Mouse (Mus musculus) midbrain, postnatal 0 days (tissue): ENCODE data around the gene Prrg3. TPM values are rescaled to one million over a fixed set of nuclear protein-coding genes. Genes with fewer than 3 reads are reported as not detected.
A peak's percentile ranks its signal among the peaks of the same experiment; 100 is the strongest.

Experiments
- ATAC-seq: fragments of 200-750 bp; cut with Nextera tagmentation; 2 replicates; pipeline ENCODE4 v1.8.0; 2017; ENCODE audit warnings: moderate number of reproducible peaks, mild to moderate bottlenecking, moderate TSS enrichment, moderate library complexity; ENCODE audit not compliant: low FRiP score
- DNase-seq: peaks from one replicate; pipeline ENCODE4 v3.0.0-alpha.2; 2015; ENCODE audit warnings: low spot score
- H3K27ac ChIP-seq: fragments of 300-500 bp; sonication (generic); 2 replicates; pipeline ENCODE4 v1.5.1; 2014; ENCODE audit warnings: low read depth, mild to moderate bottlenecking, low read length, mixed read lengths
- H3K27me3 ChIP-seq: fragments of 300-500 bp; sonication (generic); 2 replicates; pipeline ENCODE4 v1.6.1; 2014; ENCODE audit warnings: low read length, control low read depth, mixed read lengths; ENCODE audit not compliant: insufficient read depth
- H3K36me3 ChIP-seq: fragments of 300-500 bp; sonication (generic); 2 replicates; pipeline ENCODE4 v1.6.1; 2014; ENCODE audit warnings: low read length, control low read depth, mixed read lengths; ENCODE audit not compliant: insufficient read depth
- H3K4me1 ChIP-seq: fragments of 300-500 bp; sonication (generic); 2 replicates; pipeline ENCODE4 v1.6.1; 2014; ENCODE audit warnings: mild to moderate bottlenecking, control low read depth, antibody characterized with exemption, low read length, mixed read lengths; ENCODE audit not compliant: insufficient read depth
- H3K4me2 ChIP-seq: fragments of 300-500 bp; sonication (generic); 2 replicates; pipeline ENCODE4 v1.6.1; 2014; ENCODE audit warnings: low read depth, mild to moderate bottlenecking, low read length, mixed read lengths; ENCODE audit not compliant: poor library complexity, severe bottlenecking
- H3K4me3 ChIP-seq: fragments of 300-500 bp; sonication (generic); 2 replicates; pipeline ENCODE4 v1.5.1; 2014; ENCODE audit warnings: low read depth, mild to moderate bottlenecking, low read length, moderate library complexity
- H3K9ac ChIP-seq: fragments of 300-500 bp; sonication (generic); replicated peaks from 2 replicates; pipeline ENCODE4 v1.6.1; 2014; ENCODE audit warnings: mild to moderate bottlenecking, low read length, moderate library complexity, mixed read lengths; ENCODE audit not compliant: poor library complexity, severe bottlenecking
- H3K9me3 ChIP-seq: fragments of 300-500 bp; sonication (generic); 2 replicates; pipeline ENCODE4 v1.6.1; 2016; ENCODE audit warnings: low read length, control low read depth
- CTCF ChIP-seq: IDR thresholded peaks from 2 replicates; pipeline ENCODE4 v1.5.1; 2016; ENCODE audit warnings: antibody characterized with exemption, mild to moderate bottlenecking
- whole genome bisulfite sequencing: fragments of 180-500 bp; shearing (Covaris S2); extraction: QIAGEN DNeasy Blood & Tissue Kit; methylation state at CpG from one replicate; pipeline ENCODE4 v1.1.7; 2014; 5-methylcytosine and 5-hydroxymethylcytosine counted together
- polyA plus RNA-seq: library from polyadenylated mRNA; unstranded; fragments of >200 nt; fragmentation: Nextera tagmentation; extraction: Ambion mirVana; gene quantifications from 2 replicates; pipeline ENCODE4 v1.2.1, GENCODE M21; 2015
- total RNA-seq: library from RNA; depleted of rRNA; stranded (reverse); fragments of >200 nt; gene quantifications from 2 replicates; pipeline ENCODE4 v1.2.3, GENCODE M21; 2014; rRNA removed

The Prrg3 gene
- total RNA-seq (17.6 and 24.4 TPM in 2 replicates), polyA plus RNA-seq (9.2 and 9.6 TPM in 2 replicates)

DNA sequence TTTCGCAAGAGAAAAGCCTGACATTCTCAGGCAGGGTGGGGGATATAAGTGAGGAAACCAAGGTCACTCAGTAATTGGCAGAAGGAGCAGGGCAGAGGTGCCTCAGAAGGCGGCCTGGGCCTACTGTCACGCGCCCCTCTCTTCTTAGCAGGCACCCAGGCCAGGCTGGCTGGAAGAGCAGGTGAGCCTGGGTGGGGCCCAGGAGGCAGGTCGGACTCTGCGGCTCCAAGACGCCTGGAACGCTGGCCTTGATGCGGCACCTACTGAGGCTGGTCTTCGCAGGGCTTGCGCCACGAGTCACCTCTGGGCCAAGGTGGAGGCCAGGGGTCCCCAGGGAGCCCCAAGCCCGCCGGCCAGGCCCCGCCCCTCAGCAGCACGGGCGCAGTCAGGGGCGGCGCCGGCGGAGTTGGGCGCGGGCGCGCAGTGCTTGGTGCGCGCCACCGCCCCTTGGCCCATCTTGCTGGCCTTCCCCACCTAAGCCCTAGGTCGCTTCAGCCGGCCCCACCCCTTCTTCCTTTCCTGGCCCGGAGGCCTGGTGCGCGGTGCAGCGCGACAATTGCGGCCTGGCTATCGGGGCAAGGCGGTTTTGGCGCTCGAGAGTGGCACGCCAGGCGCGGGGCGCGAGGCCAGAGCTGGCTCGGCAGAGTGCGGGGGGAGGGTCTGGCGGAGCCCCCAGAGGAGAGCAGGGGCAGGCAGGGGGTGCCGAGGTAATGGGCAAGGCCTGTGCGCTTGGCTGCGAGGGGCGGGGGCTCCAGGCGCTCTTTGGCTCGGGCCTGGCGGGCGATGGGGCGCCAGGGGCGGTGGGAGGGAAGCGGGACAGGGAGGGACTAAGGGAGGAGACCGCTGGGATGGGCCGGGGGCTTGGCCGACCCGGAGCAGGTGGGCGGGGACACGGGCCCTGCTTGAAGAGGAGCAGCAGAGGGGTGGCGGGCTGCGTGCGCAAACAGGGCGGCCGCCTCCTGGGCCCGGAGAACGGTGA is at the start of gene Prrg3:
TSS of gene Prrg3 (plus strand) at position 552 of the 979 bp plus-strand sequence.
- peak; percentile 84 for ATAC-seq
- peak; percentile 41 for DNase-seq
- peak within 1 kb of the TSS; percentile 75 for H3K9ac ChIP-seq
- H3K4me1 ChIP-seq = no peaks in the 10 kb centered on the region
- TF ChIP-seq CTCF = no peak
- WGBS = 22% methylated on average over 41 of the region's 72 CpGs
- no peaks in the 10 kb centered on the region for H3K27me3 ChIP-seq
- peak within 1 kb of the TSS; percentile 67 for H3K27ac ChIP-seq
- peak within 1 kb of the TSS; percentile 69 for H3K4me2 ChIP-seq
- no peaks in the 10 kb centered on the region for H3K36me3 ChIP-seq
- peak within 1 kb of the TSS; percentile 45 for H3K4me3 ChIP-seq
- H3K9me3 ChIP-seq = no peaks in the 10 kb centered on the region

DNA sequence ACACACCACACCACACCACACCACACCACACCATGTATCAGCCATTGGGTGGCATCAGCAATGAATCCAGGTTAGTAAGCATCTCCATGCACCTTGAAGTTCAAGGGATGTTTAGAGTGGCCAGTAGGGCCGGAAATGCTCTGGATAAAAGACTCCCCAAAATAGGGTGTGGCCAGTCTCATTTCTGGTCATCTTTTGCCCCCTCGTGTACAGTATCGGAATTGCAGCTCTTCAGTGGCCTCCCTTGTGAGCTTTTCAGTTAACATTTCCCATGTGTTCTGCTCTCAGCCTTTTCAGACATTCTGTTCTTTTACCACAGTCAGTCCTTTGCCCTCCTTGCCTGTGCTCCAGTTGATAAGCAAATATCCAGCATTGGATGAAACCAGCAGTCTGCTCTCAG is 15.8 kb upstream of the Prrg3 start:
- 18% methylated on average over 3 of the region's 3 CpGs for WGBS
- H3K4me3 ChIP-seq = no peak overlapping the region
- H3K27ac ChIP-seq = no peak overlapping the region
- no peak overlapping the region for H3K4me2 ChIP-seq
- H3K36me3 ChIP-seq = no peaks in the 10 kb centered on the region
- DNase-seq (peak; percentile 21), ATAC-seq (no peak)
- no peak overlapping the region for H3K9ac ChIP-seq
- TF ChIP-seq CTCF = peak; percentile 60
- H3K27me3 ChIP-seq = no peaks in the 10 kb centered on the region
- no peaks in the 10 kb centered on the region for H3K9me3 ChIP-seq
- H3K4me1 ChIP-seq = no peaks in the 10 kb centered on the region

DNA sequence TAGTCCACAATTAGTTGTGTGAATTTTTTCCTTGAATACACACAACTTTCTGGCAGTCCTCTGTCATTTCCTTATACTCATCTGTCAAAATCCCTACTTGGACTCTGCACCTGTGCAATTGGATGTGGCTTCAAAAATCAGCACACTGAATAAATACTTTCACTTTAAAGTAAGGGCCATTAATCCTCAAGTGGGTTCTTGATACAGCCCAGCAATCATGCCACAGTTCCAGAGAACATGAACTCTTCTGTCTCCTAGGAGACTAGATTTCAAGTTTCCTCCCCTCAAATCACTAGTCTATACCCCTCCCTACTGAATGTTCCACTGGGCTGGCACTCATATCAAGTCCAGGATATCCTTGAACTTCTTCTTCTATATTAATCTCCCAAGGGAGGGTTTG is 4.1 kb upstream of the Prrg3 start:
- Histone ChIP-seq H3K9ac (no peak overlapping the region), H3K4me2 (no peak overlapping the region), H3K36me3 (no peaks in the 10 kb centered on the region), H3K4me1 (no peaks in the 10 kb centered on the region), H3K9me3 (no peaks in the 10 kb centered on the region), H3K27me3 (no peaks in the 10 kb centered on the region), H3K27ac (no peak overlapping the region), H3K4me3 (no peak overlapping the region)
- ATAC-seq = no peak
- no peak for DNase-seq
- no peak for TF ChIP-seq CTCF

DNA sequence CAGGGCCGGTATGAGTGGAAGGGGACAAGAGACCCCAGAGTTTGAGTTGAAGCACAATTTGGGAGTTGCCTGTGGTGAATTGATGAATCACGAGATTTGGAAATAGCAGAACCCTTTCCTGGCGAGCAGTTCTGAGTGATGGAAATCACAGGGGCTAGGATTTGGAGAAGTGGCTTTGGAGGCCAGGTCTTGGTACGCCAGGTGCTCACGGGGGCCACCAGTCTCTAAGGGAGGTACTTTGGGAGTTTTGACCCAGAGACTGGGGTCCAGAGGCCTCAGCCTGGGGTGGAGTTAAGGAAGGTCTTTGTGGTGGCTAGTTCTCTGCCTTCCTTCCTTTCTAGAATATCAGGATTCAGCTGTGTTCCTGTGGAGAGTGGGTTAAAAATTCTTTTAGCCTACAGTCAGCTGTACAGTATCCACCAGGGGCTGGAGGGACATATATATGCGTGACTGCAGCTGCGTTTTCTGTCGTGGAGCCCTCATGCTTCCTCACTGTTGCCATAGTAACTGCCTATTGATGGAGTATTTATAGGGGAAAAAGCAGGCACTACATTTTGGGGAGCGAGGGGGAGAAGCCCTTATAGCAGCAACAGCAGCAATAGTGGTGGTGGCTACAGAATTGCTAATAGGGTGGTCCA is 970 bp downstream of the Prrg3 start:
- peak overlapping the region; percentile 45 for H3K4me3 ChIP-seq
- ATAC-seq (peak; percentile 63; the same call in 1 of the 2 replicates), DNase-seq (peak; percentile 23)
- peak; percentile 32 for TF ChIP-seq CTCF
- peak overlapping the region; percentile 75 for H3K9ac ChIP-seq
- H3K27me3 ChIP-seq = no peaks in the 10 kb centered on the region
- 25% methylated on average over 9 of the region's 9 CpGs for WGBS
- no peaks in the 10 kb centered on the region for H3K9me3 ChIP-seq
- H3K36me3 ChIP-seq = no peaks in the 10 kb centered on the region
- H3K4me2 ChIP-seq = peak overlapping the region; percentile 69
- peak overlapping the region; percentile 67 for H3K27ac ChIP-seq
- no peaks in the 10 kb centered on the region for H3K4me1 ChIP-seq

DNA sequence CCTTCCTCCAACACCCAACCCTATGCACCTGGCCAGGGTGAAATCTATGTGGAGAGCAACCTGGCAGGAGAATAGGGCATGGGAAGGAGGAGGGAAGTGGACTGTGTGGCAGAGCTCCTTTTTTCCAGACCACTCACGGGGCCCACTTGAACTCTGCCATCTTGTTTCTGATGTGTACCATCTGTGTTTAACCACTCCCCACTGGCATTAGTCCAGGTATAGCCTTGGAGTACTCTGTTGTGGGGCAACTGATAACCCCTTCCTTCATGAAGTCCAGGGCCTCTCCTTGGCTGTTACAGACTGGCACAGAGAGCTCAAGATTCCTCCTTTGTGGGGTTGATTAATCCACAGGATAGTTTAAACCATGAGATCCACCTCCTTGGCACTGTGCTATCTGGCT is 5.8 kb downstream of the Prrg3 start:
- no peaks in the 10 kb centered on the region for H3K9me3 ChIP-seq
- DNase-seq = no peak
- no peaks in the 10 kb centered on the region for H3K4me1 ChIP-seq
- H3K4me2 ChIP-seq = no peak overlapping the region
- 79% methylated on average over 1 of the region's 1 CpGs for WGBS
- ATAC-seq = no peak
- H3K27me3 ChIP-seq = no peaks in the 10 kb centered on the region
- H3K36me3 ChIP-seq = no peaks in the 10 kb centered on the region
- H3K9ac ChIP-seq = no peak overlapping the region
- TF ChIP-seq CTCF = no peak
- no peak overlapping the region for H3K4me3 ChIP-seq
- H3K27ac ChIP-seq = no peak overlapping the region

DNA sequence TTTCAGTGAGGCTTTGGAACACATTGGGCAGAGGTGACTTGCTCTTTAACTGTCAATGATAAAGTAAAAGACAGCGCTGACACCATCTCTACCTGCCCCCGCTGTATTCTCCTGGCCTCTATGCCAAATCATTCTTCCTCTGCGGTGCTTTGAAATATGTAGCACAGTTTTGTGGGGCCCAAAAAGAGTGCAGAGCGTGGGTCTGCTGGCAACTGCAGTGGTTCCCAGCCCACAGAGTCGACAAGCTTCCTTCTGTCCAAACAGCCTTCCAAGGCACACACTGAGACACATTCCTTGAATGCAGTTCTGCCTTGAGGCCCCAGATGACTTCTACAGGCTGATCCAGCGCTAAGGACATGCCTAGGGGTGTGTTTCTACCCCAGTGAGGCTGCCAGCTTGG is 6.4 kb downstream of the Prrg3 start:
- Histone ChIP-seq H3K4me3 (no peak overlapping the region), H3K36me3 (no peaks in the 10 kb centered on the region), H3K27me3 (no peaks in the 10 kb centered on the region), H3K9me3 (no peaks in the 10 kb centered on the region), H3K27ac (no peak overlapping the region), H3K9ac (no peak overlapping the region), H3K4me1 (no peaks in the 10 kb centered on the region), H3K4me2 (no peak overlapping the region)
- ATAC-seq = no peak
- WGBS = 86% methylated on average over 6 of the region's 6 CpGs
- TF ChIP-seq CTCF = no peak
- no peak for DNase-seq
